Mouse (Mus musculus) ES-E14 (cell line): ENCODE results near the gene Itk.

ENCODE experiments used
- HCFC1 ChIP-seq: IDR thresholded peaks from 2 replicates; pipeline ENCODE4 v1.6.1; 2012; ENCODE audit warnings: low read length, inconsistent platforms, borderline replicate concordance; ENCODE audit not compliant: insufficient read depth
- MAFK ChIP-seq: IDR thresholded peaks from 2 replicates; pipeline ENCODE4 v1.6.1; 2014; ENCODE audit warnings: mild to moderate bottlenecking, low read depth, low read length, inconsistent platforms; ENCODE audit not compliant: insufficient read depth
- ZC3H11A ChIP-seq: IDR thresholded peaks from 2 replicates; pipeline ENCODE4 v1.6.1; 2012; ENCODE audit warnings: low read depth, mild to moderate bottlenecking, inconsistent platforms, low read length, borderline replicate concordance

DNA sequence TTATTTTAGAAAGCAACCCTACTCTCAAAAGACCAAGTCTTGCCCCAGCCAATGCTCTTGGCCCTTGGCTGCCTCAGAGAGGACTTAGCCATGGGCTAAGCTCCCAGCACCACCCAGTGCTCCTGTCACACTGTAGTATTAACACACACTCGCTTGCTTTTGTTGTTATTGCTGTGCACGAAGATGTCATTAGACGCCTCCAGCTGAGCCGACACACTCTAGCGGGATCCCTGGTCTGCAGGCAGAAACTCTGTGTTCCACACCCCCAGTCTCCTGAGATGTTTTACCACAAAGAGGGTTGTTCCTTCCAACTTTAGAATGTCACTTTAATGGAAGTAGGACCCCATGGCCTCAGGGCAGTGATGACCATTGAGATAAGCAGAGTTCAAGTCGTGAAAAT, 877 bp downstream of the Itk start:
- TF ChIP-seq MAFK (no peak), ZC3H11A (no peak), HCFC1 (no peak)
